Mouse (Mus musculus) forebrain, embryonic 14.5 days (tissue): ENCODE results near the gene Dnase2b. TPM values are rescaled to one million over a fixed set of nuclear protein-coding genes. Genes with fewer than 3 reads are reported as not detected.

Experiments used
- ATAC-seq: fragments of 200-750 bp; cut with Nextera tagmentation; 2 replicates; pipeline ENCODE4 v1.8.0; 2017; ENCODE audit warnings: mild to moderate bottlenecking, moderate library complexity
- DNase-seq: peaks from one replicate; pipeline ENCODE4 v3.0.0-alpha.2; 2015; ENCODE audit warnings: low spot score
- H3K27ac ChIP-seq: fragments of 300-500 bp; sonication (generic); 2 replicates; pipeline ENCODE4 v1.5.1; 2014; ENCODE audit warnings: low read depth, mild to moderate bottlenecking, control low read depth, low read length, moderate library complexity
- H3K27me3 ChIP-seq: fragments of 300-500 bp; sonication (generic); replicated peaks from 2 replicates; pipeline ENCODE4 v1.6.1; 2014; ENCODE audit warnings: low read length, control low read depth, mixed read lengths; ENCODE audit not compliant: control insufficient read depth, insufficient read depth
- H3K36me3 ChIP-seq: fragments of 300-500 bp; sonication (generic); 2 replicates; pipeline ENCODE4 v1.6.1; 2014; ENCODE audit warnings: low read length, control low read depth; ENCODE audit not compliant: control insufficient read depth, insufficient read depth
- H3K4me1 ChIP-seq: fragments of 300-500 bp; sonication (generic); 2 replicates; pipeline ENCODE4 v1.6.1; 2014; ENCODE audit warnings: antibody characterized with exemption, low read length, control low read depth; ENCODE audit not compliant: control insufficient read depth, insufficient read depth
- H3K4me2 ChIP-seq: fragments of 300-500 bp; sonication (generic); 2 replicates; pipeline ENCODE4 v1.6.1; 2014; ENCODE audit warnings: mild to moderate bottlenecking, control low read depth, low read length
- H3K4me3 ChIP-seq: fragments of 300-500 bp; sonication (generic); 2 replicates; pipeline ENCODE4 v1.5.1; 2014; ENCODE audit warnings: low read depth, low read length, control low read depth
- H3K9ac ChIP-seq: fragments of 300-500 bp; sonication (generic); 2 replicates; pipeline ENCODE4 v1.6.1; 2014; ENCODE audit warnings: mild to moderate bottlenecking, low read length, control low read depth, moderate library complexity
- H3K9me3 ChIP-seq: fragments of 300-500 bp; sonication (generic); replicated peaks from 2 replicates; pipeline ENCODE4 v1.6.1; 2016; ENCODE audit warnings: low read length, control low read depth, mixed read lengths; ENCODE audit not compliant: control insufficient read depth
- WGBS: fragments of 180-500 bp; shearing (Covaris S2); extraction: QIAGEN DNeasy Blood & Tissue Kit; methylation state at CpG from one replicate; pipeline ENCODE4 v1.1.7; 2014; 5-methylcytosine and 5-hydroxymethylcytosine counted together
- polyA plus RNA-seq: library from polyadenylated mRNA; unstranded; fragments of >200 nt; fragmentation: Nextera tagmentation; extraction: Ambion mirVana; gene quantifications from 2 replicates; pipeline ENCODE4 v1.2.1, GENCODE M21; 2014

Dnase2b gene
- polyA plus RNA-seq, 1 experiment from 2014 or later = not detected

- Histone ChIP-seq H3K9ac (no peak overlapping the region), H3K27ac (no peak overlapping the region), H3K9me3 (no peaks in the 10 kb centered on the region), H3K27me3 (no peaks in the 10 kb centered on the region), H3K4me2 (no peak overlapping the region), H3K36me3 (no peaks in the 10 kb centered on the region), H3K4me1 (peaks cover 3% of the 10 kb centered on the region; the same call in 1 of the 2 replicates), H3K4me3 (no peak overlapping the region)
- DNase-seq = no peak
- WGBS = 86% methylated on average over 9 of the region's 9 CpGs
- ATAC-seq = no peak
Observed at GRCm38 (mm10) chr3:146604647-146605046, 10.7 kb downstream of the Dnase2b start.

DNA sequence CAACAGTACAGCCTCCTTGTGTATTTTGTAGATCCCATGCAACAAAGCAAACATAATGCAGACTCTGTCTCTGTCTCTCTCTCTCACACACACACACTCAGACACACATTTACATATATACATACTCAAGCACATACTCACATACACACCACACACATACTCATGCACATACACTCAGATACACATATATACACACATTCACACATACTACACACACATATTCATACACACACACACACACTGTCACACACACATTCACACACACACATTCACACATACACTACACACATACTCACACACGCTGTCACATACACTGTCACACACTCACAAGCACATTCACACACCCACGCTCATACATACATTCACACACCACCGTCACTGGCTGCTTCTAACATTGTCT is 12.9 kb downstream of the Dnase2b start:
- Histone ChIP-seq H3K4me3 (no peak overlapping the region), H3K27me3 (no peaks in the 10 kb centered on the region), H3K9ac (no peak overlapping the region), H3K36me3 (no peaks in the 10 kb centered on the region), H3K27ac (no peak overlapping the region), H3K4me1 (peaks cover 2% of the 10 kb centered on the region; the same call in 1 of the 2 replicates), H3K4me2 (no peak overlapping the region), H3K9me3 (no peaks in the 10 kb centered on the region)
- WGBS = 89% methylated on average over 3 of the region's 3 CpGs
- ATAC-seq (no peak), DNase-seq (no peak)

DNA sequence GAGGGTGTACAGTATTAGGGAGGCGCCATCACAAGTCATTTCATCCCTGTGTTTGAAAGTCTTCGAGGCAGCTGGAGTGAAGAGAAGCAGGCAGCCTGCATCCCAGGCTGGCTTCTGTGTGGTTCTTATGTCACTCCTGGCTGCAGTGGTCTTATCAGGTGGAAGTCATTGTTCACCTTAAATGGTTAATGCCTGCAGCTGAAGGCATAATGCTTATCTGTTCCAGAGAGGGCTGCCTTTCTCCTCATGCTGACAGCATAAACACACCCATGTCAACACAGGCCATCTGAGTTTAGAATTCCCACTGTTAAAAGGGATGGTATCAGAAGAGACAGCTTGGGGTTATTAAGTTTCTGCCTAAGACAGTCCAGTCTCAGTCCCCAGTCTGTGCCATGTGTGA is 14.2 kb downstream of the Dnase2b start:
- no peaks in the 10 kb centered on the region for H3K27me3 ChIP-seq
- 83% methylated on average over 2 of the region's 2 CpGs for WGBS
- no peaks in the 10 kb centered on the region for H3K9me3 ChIP-seq
- no peak overlapping the region for H3K27ac ChIP-seq
- DNase-seq (no peak), ATAC-seq (no peak)
- H3K9ac ChIP-seq = no peak overlapping the region
- no peak overlapping the region for H3K4me2 ChIP-seq
- H3K4me3 ChIP-seq = no peak overlapping the region
- H3K36me3 ChIP-seq = no peaks in the 10 kb centered on the region
- H3K4me1 ChIP-seq = no peaks in the 10 kb centered on the region

- WGBS = 86% methylated on average over 6 of the region's 6 CpGs
- Histone ChIP-seq H3K36me3 (no peaks in the 10 kb centered on the region), H3K9ac (no peak overlapping the region), H3K4me2 (no peak overlapping the region), H3K27me3 (no peaks in the 10 kb centered on the region), H3K27ac (no peak overlapping the region), H3K9me3 (no peaks in the 10 kb centered on the region), H3K4me1 (no peaks in the 10 kb centered on the region), H3K4me3 (no peak overlapping the region)
- DNase-seq = no peak
- ATAC-seq = no peak
Observed at GRCm38 (mm10) chr3:146599198-146599900, 16.0 kb downstream of the Dnase2b start.

DNA sequence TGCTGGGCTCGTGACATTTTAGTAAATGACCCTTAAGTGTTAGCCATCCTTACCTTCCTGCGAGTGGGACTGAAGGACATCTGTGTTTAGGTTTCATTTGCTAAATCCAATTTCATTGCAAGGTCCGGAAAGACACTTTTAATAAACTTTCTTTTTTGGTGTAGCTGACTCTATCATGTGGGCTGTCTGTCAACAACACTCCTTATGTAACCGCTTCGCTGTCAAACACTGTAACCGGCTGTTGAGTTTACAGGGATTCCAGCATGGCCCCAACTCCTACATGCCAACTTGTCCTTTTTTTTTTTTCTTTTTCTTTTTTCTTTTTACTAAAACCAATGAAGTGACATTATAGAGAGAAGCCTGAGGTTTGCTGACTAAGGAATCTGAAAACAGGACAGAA is 17.0 kb downstream of the Dnase2b start:
- no peak overlapping the region for H3K9ac ChIP-seq
- DNase-seq (no peak), ATAC-seq (no peak)
- no peak overlapping the region for H3K4me3 ChIP-seq
- no peak overlapping the region for H3K4me2 ChIP-seq
- no peak overlapping the region for H3K27ac ChIP-seq
- no peaks in the 10 kb centered on the region for H3K27me3 ChIP-seq
- 80% methylated on average over 6 of the region's 6 CpGs for WGBS
- H3K9me3 ChIP-seq = no peaks in the 10 kb centered on the region
- H3K4me1 ChIP-seq = no peaks in the 10 kb centered on the region
- no peaks in the 10 kb centered on the region for H3K36me3 ChIP-seq

DNA sequence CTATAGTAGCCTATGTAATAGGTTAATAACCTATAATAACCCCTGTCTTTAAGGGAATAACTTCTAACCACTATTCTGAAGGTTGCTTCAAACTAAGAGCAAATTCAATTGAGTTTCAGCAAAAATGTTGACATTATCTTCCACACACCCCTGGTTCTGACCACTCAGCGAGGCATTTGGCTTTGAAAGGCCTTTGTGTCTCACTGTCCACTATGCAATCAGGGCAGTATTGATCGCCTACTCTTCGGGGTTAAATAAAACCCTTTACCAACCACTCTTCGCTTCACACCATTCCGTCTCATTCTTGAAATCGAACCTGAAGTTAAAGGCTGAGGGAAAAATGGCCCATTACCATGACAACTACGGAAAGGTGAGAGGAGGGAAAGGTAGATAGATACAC is 18.5 kb downstream of the Dnase2b start:
- H3K9me3 ChIP-seq = no peaks in the 10 kb centered on the region
- H3K4me3 ChIP-seq = no peak overlapping the region
- no peak overlapping the region for H3K27ac ChIP-seq
- no peak for DNase-seq
- no peak overlapping the region for H3K4me2 ChIP-seq
- H3K36me3 ChIP-seq = no peaks in the 10 kb centered on the region
- H3K27me3 ChIP-seq = no peaks in the 10 kb centered on the region
- H3K9ac ChIP-seq = no peak overlapping the region
- ATAC-seq = no peak
- WGBS = 86% methylated on average over 7 of the region's 7 CpGs
- H3K4me1 ChIP-seq = no peaks in the 10 kb centered on the region

DNA sequence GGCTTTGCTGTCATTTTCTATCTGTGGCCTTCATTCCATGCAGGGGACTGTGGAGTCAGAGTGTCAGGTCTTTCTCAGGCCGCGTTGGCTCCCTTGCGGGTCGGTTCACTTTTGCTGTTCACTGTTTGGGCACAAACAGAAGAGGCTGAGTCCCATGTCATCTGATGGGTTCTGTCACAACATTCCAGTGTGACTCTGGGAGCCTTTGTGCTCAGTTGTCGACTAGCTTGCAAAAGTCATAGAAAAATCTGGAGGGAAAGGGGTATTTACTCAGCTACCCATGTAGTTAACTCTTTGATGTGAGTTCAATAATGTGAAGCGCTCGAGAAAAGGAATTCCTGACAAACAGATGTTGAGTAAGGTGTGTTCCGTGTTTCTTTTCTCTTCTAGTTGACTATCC is 19.0 kb downstream of the Dnase2b start:
- no peak for DNase-seq
- 78% methylated on average over 8 of the region's 8 CpGs for WGBS

DNA sequence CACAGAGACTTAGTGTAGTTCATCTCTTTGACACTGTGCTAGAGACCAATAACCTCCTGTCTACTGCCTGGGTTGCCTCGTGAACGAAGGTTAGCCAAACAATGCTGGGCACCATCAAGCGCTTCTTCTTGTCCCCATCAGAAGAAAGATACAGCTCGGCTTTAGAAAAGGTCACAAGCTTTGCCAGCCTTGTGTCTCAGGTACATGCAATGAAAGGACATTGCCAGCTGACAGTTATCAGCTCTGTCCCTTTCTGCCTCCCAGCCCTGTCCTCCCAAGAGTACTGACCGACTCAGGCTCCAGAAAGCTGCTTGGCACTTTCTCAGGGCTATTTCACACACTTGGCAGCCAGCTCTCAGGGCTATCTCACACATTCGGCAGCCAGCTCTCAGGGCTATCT is 20.0 kb downstream of the Dnase2b start:
- no peaks in the 10 kb centered on the region for H3K36me3 ChIP-seq
- no peaks in the 10 kb centered on the region for H3K27me3 ChIP-seq
- H3K9ac ChIP-seq = no peak overlapping the region
- no peak for ATAC-seq
- no peaks in the 10 kb centered on the region for H3K4me1 ChIP-seq
- H3K4me3 ChIP-seq = no peak overlapping the region
- 90% methylated on average over 6 of the region's 6 CpGs for WGBS
- no peaks in the 10 kb centered on the region for H3K9me3 ChIP-seq
- no peak for DNase-seq
- no peak overlapping the region for H3K27ac ChIP-seq
- no peak overlapping the region for H3K4me2 ChIP-seq

More for the DNA sequence above, 19.0 kb downstream of the Dnase2b start:
- Histone ChIP-seq H3K27me3 (no peaks in the 10 kb centered on the region), H3K9me3 (no peaks in the 10 kb centered on the region), H3K9ac (no peak overlapping the region), H3K4me2 (no peak overlapping the region), H3K36me3 (no peaks in the 10 kb centered on the region), H3K4me3 (no peak overlapping the region), H3K27ac (no peak overlapping the region), H3K4me1 (no peaks in the 10 kb centered on the region)
- no peak for ATAC-seq

DNA sequence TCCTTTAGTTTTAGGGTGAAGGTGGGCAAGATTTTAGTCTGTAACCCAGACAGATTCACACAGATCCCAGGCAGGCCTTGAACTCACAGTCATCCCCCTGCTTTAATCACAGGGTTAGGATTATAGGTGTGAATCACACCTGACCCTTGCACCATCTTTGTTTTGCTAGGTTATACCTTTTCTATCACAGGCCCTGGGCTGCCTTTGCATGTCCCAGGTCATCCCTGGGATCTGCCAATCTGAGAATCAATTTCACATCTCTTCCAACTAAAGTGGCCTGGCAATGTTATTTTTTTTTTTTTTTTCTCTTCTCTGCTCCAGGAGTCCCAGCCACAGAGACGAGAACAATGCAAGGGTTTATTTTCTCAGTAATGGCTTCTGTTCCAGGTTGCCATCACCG is 23.8 kb downstream of the Dnase2b start:
- ATAC-seq (no peak), DNase-seq (no peak)
- Histone ChIP-seq H3K4me3 (no peak overlapping the region), H3K27me3 (no peaks in the 10 kb centered on the region), H3K4me1 (no peaks in the 10 kb centered on the region), H3K9me3 (no peaks in the 10 kb centered on the region), H3K27ac (no peak overlapping the region), H3K9ac (no peak overlapping the region), H3K36me3 (no peaks in the 10 kb centered on the region), H3K4me2 (no peak overlapping the region)
- WGBS = 65% methylated on average over 2 of the region's 2 CpGs
